Comparison of ENCODE assay signal across 19 mouse cellular contexts in the genomic region with DNA sequence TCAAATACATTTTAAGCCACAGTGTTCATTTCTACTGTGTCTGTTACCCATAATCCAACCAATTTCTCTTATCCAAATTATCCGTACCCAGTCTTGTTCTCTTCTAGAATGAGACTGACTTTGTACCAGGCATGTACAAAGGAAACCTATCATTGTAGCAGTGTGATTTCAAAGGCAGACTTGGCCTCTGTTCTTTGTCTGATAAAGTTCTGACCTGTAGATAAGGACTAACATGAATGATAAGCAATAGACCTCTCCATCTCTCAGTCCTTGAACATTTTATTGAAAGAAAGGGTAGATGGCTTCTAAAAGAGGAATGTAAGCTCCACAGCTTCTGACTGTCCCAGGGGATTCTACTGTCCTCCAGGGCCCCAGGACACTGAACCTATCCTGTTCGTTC.
DNase-seq lines count a peak whose midpoint lies in the region; TF ChIP-seq lines count a peak whose summit lies in the region.
"Had no signal": no experiment of that assay in that cellular context is flagged by ENCODE, and none has a peak within 500 bp of the region (broad histone marks: within the 10 kb centered on the region; RNA-seq: fewer than 3 reads in every experiment).

No protein-coding gene starts in this region.

- peak; percentile 55 to 57; a peak in 3 of 4 replicates for TF ChIP-seq EP300 in MEL (IDR thresholded peaks at IDR 0.05; ENCODE audit: low read depth in 1 of 2, low read length in 2 of 2)

- TF ChIP-seq POLR2A in MEL (IDR thresholded peaks at IDR 0.05; ENCODE audit: control insufficient read depth in 1 of 2, insufficient read depth in 1 of 2, low read depth in 1 of 2, low read length in 2 of 2, poor library complexity in 1 of 2): no peak

- peaks cover 5 to 10% of the 10 kb centered on the region in 2 experiments; a peak in 3 of 4 replicates for H3K4me1 ChIP-seq in MEL (ENCODE audit: control insufficient read depth in 1 of 2, insufficient read depth in 2 of 2, low read length in 2 of 2)
- peaks cover 7% of the 10 kb centered on the region; the same call in 1 of the 2 replicates for H3K4me1 ChIP-seq in brown adipose tissue, adult 24 weeks (ENCODE audit: control insufficient read depth, insufficient read depth, insufficient read length, low read length)
- peaks cover 10% of the 10 kb centered on the region for H3K4me1 ChIP-seq in embryonic facial prominence, embryonic 10.5 days

- 85% methylated on average over 2 of the region's 2 CpGs for WGBS in embryonic facial prominence, embryonic 10.5 days

- H3K27me3 ChIP-seq in MEL (ENCODE audit: control insufficient read depth in 1 of 2, insufficient read depth in 2 of 2, low read length in 2 of 2): no peaks in the 10 kb centered on the region
- H3K27me3 ChIP-seq in embryonic facial prominence, embryonic 10.5 days (replicated peaks; ENCODE audit: low read depth, poor library complexity, severe bottlenecking): no peaks in the 10 kb centered on the region
- H3K27me3 ChIP-seq: CH12.LX, Patski had no signal

- no peak for TF ChIP-seq RAD21 in MEL (IDR thresholded peaks at IDR 0.05; ENCODE audit: low read depth, low read length)

- H3K79me2 ChIP-seq in MEL (ENCODE audit: control insufficient read depth, insufficient read depth, low read length, poor library complexity): peaks cover 1% of the 10 kb centered on the region; the same call in 1 of the 2 replicates

- no peaks in the 10 kb centered on the region for H3K9me3 ChIP-seq in MEL (replicated peaks; ENCODE audit: insufficient read depth, low read length)
- no peaks in the 10 kb centered on the region for H3K9me3 ChIP-seq in embryonic facial prominence, embryonic 10.5 days
- H3K9me3 ChIP-seq: G1E had no signal

- no peak overlapping the region for H3K9ac ChIP-seq in MEL (ENCODE audit: control insufficient read depth, low read depth, low read length, poor library complexity, severe bottlenecking)

- no peak for TF ChIP-seq CTCF in MEL (IDR thresholded peaks at IDR 0.05 in 2 of 3, conservative IDR thresholded peaks at IDR 0.05 in 1 of 3; ENCODE audit: control insufficient read depth in 1 of 3, insufficient read depth in 1 of 3, low read depth in 2 of 3, low read length in 3 of 3, poor library complexity in 1 of 3, severe bottlenecking in 1 of 3)

- H3K4me3 ChIP-seq in MEL (ENCODE audit: control insufficient read depth in 1 of 2, insufficient read depth in 1 of 2, low read depth in 2 of 2, low read length in 2 of 2): no peak overlapping the region
- no peak overlapping the region for H3K4me3 ChIP-seq in brown adipose tissue, adult 24 weeks (ENCODE audit: insufficient read depth, low read depth, low read length)
- H3K4me3 ChIP-seq in embryonic facial prominence, embryonic 10.5 days: no peak overlapping the region

- H3K27ac ChIP-seq in MEL (ENCODE audit: control insufficient read depth, low read depth, low read length): peak overlapping the region; percentile 8; the same call in 1 of the 2 replicates
- H3K27ac ChIP-seq in brown adipose tissue, adult 24 weeks (replicated peaks; ENCODE audit: low read depth, low read length): peak overlapping the region; percentile 49
- H3K27ac ChIP-seq in embryonic facial prominence, embryonic 10.5 days (replicated peaks): no peak overlapping the region

- peak; percentile 6 for DNase-seq in heart, adult 11 months
- DNase-seq in heart, adult 9 months (ENCODE audit: low spot score in 2 of 2): no peak
- DNase-seq in MEL (ENCODE audit: low read depth, low spot score): no peak
- DNase-seq in kidney, adult 8-10 months: no peak
- no peak for DNase-seq in embryonic facial prominence, embryonic 10.5 days (ENCODE audit: low spot score)
- DNase-seq: adrenal gland, adult 2 months; adrenal gland, adult 8-10 months; adrenal gland, postnatal 25 days; adrenal gland, postnatal 36 days; B cell, adult 2 months; cerebellum, adult 11 months; cerebellum, adult 11-12 months; cerebellum, adult 18-20 months; cerebellum, adult 2 months; cerebellum, adult 8-10 months had no signal

- peaks cover 0 to 18% of the 10 kb centered on the region in 2 experiments; a peak in 2 of 4 replicates for H3K36me3 ChIP-seq in MEL (ENCODE audit: control insufficient read depth in 1 of 2, insufficient read depth in 2 of 2, low read length in 2 of 2)
- no peaks in the 10 kb centered on the region for H3K36me3 ChIP-seq in embryonic facial prominence, embryonic 10.5 days (replicated peaks)
- H3K36me3 ChIP-seq: G1E had no signal

TF ChIP-seq in MEL, 35 proteins besides CTCF, POLR2A, EP300 and RAD21:
- TF ChIP-seq CHD2 (IDR thresholded peaks at IDR 0.05; ENCODE audit: low read length): no peak
- no peak for TF ChIP-seq RCOR1 (IDR thresholded peaks at IDR 0.05; ENCODE audit: low read depth, low read length)
- no peak for TF ChIP-seq CHD1 (IDR thresholded peaks at IDR 0.05; ENCODE audit: low read depth, low read length)
- peak; percentile 61; the same call in 1 of the 2 replicates for TF ChIP-seq TCF12 (IDR thresholded peaks at IDR 0.05; ENCODE audit: low read depth, low read length)
- TF ChIP-seq USF1 (IDR thresholded peaks at IDR 0.05; ENCODE audit: low read depth, low read length): no peak
- no peak for TF ChIP-seq USF2 (IDR thresholded peaks at IDR 0.05; ENCODE audit: borderline replicate concordance in 1 of 2, insufficient read depth in 1 of 2, low read depth in 1 of 2, low read length in 2 of 2)
- TF ChIP-seq ZMIZ1 (IDR thresholded peaks at IDR 0.05; ENCODE audit: low read depth, low read length): no peak
- TF ChIP-seq GATA1 (IDR thresholded peaks at IDR 0.05; ENCODE audit: low read depth, low read length): peak; percentile 78
